Mouse (Mus musculus) embryonic fibroblast, embryonic 13.5 days (primary cell): Measurements from ENCODE around the gene Adamts17.

Source experiments
- CTCF ChIP-seq: IDR thresholded peaks from 2 replicates; pipeline ENCODE4 v1.5.1; 2011; ENCODE audit warnings: mild to moderate bottlenecking, control low read depth, low read length, moderate library complexity, borderline replicate concordance; ENCODE audit not compliant: insufficient read depth
- POLR2A ChIP-seq: IDR thresholded peaks from 2 replicates; pipeline ENCODE4 v1.6.1; 2011; ENCODE audit warnings: low read depth, mild to moderate bottlenecking, control low read depth, low read length, moderate library complexity

DNA sequence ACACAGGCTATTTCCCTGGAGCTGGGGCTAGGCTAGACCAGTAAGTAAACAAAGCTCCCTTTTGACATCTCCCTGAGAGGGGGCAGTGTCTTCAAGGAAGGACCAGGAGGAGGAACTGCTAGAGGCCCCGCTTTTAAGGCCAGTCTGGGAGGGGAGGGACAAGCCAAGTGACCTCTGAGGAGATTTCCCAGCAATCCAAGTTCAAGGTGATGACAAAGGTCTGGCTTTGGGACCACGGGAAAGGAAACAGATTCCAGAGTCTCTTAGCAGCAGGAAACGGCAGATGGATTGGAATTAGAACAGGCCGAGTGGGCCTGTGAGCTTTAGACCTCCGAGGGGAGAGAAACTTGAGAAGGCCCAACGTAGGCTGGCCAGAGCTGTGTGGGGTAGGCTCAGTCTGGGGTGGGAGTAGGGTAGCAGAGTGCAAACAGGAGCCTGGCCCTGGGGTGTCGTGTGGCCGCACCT, 116.0 kb downstream of the Adamts17 start:
- TF ChIP-seq POLR2A = no peak
- TF ChIP-seq CTCF = no peak
